Mouse (Mus musculus) spleen, postnatal 36 days (tissue): Measurements from ENCODE around the gene Tmem140.
A peak's percentile ranks its signal among the peaks of the same experiment; 100 is the strongest.

ENCODE experiments used
- DNase-seq, 2 experiments: peaks; one replicate each; pipeline ENCODE4 v3.0.0; 2022; ENCODE audit warnings: low spot score in 2 of 2, mixed read lengths in 1 of 2

The Tmem140 gene

GRCm38 (mm10) chr6:34907696-34908260 lies 44.8 kb downstream of the Tmem140 start:
- no peak for DNase-seq

- DNase-seq = no peak
Observed at GRCm38 (mm10) chr6:34909631-34910345, 46.8 kb downstream of the Tmem140 start.

GRCm38 (mm10) chr6:34910371-34911219 lies 47.6 kb downstream of the Tmem140 start, which contains the start of gene Wdr91:
Gene Wdr91 (minus strand): TSS chr6:34910876.
- peak; percentile 87 to 90 for DNase-seq

- DNase-seq = no peak
Observed at GRCm38 (mm10) chr6:34913341-34914040, 50.5 kb downstream of the Tmem140 start.

GRCm38 (mm10) chr6:34914462-34914861 lies 51.5 kb downstream of the Tmem140 start:
- DNase-seq = no peak

GRCm38 (mm10) chr6:34919146-34919545 lies 56.2 kb downstream of the Tmem140 start:
- no peak for DNase-seq

- DNase-seq = no peak
Observed at GRCm38 (mm10) chr6:34919956-34920355, 57.0 kb downstream of the Tmem140 start, which contains the start of gene Stra8. Gene Stra8 (plus strand): TSS chr6:34920163.

GRCm38 (mm10) chr6:34920631-34921030 lies 57.7 kb downstream of the Tmem140 start:
- no peak for DNase-seq

GRCm38 (mm10) chr6:34921941-34922340 lies 59.0 kb downstream of the Tmem140 start:
- peak; percentile 33 to 62 for DNase-seq
